Mouse (Mus musculus): ENCODE data around the gene March9.

March9 gene

GRCm38 (mm10) chr10:127059968-127060916 lies at the start of gene March9:
Gene March9, minus strand, starts transcription at chr10:127060184.
- peak; percentile 94 for DNase-seq

- no peak for DNase-seq
These were observed 48.2 kb upstream of the March9 start for GRCm38 (mm10) chr10:127108262-127108583.

GRCm38 (mm10) chr10:127107563-127108261 lies 47.7 kb upstream of the March9 start:
- DNase-seq: no peak

- DNase-seq: no peak
These were observed 43.6 kb upstream of the March9 start for GRCm38 (mm10) chr10:127103631-127104030.

- DNase-seq: no peak
These were observed 41.2 kb upstream of the March9 start for GRCm38 (mm10) chr10:127101151-127101550.

GRCm38 (mm10) chr10:127100414-127100813 lies 40.4 kb upstream of the March9 start:
- no peak for DNase-seq

GRCm38 (mm10) chr10:127099868-127100267 lies 39.9 kb upstream of the March9 start:
- no peak for DNase-seq

GRCm38 (mm10) chr10:127099191-127099590 lies 39.2 kb upstream of the March9 start:
- DNase-seq: no peak

GRCm38 (mm10) chr10:127098514-127098913 lies 38.5 kb upstream of the March9 start:
- DNase-seq: no peak

GRCm38 (mm10) chr10:127094382-127094802 lies 34.4 kb upstream of the March9 start:
- DNase-seq: peak; percentile 58

- DNase-seq: peak; percentile 35
These were observed 32.8 kb upstream of the March9 start for GRCm38 (mm10) chr10:127092742-127093141.

- DNase-seq: peak; percentile 52
These were observed 31.8 kb upstream of the March9 start for GRCm38 (mm10) chr10:127091507-127092396.

- peak; percentile 52 for DNase-seq
These were observed 30.8 kb upstream of the March9 start for GRCm38 (mm10) chr10:127090560-127091411.

- DNase-seq: no peak
These were observed 25.6 kb upstream of the March9 start for GRCm38 (mm10) chr10:127085633-127086032.

- peak; percentile 36 for DNase-seq
These were observed 25.1 kb upstream of the March9 start for GRCm38 (mm10) chr10:127085052-127085451.

GRCm38 (mm10) chr10:127083915-127084306 lies 23.9 kb upstream of the March9 start:
- no peak for DNase-seq

GRCm38 (mm10) chr10:127083292-127083914 lies 23.4 kb upstream of the March9 start:
- no peak for DNase-seq

GRCm38 (mm10) chr10:127081996-127082620 lies 22.1 kb upstream of the March9 start:
- no peak for DNase-seq

- peak; percentile 78 for DNase-seq
These were observed 21.2 kb upstream of the March9 start for GRCm38 (mm10) chr10:127080901-127081780.

Data from cerebellum, adult 11-12 months (tissue).